Mouse (Mus musculus): ENCODE measurements around the gene Cabp2.
"Not testable (repeated sequence)": the region's sequence is repeated elsewhere in the genome, so short reads cannot be mapped to it uniquely, and the experiment has no call there.

The Cabp2 gene

DNA sequence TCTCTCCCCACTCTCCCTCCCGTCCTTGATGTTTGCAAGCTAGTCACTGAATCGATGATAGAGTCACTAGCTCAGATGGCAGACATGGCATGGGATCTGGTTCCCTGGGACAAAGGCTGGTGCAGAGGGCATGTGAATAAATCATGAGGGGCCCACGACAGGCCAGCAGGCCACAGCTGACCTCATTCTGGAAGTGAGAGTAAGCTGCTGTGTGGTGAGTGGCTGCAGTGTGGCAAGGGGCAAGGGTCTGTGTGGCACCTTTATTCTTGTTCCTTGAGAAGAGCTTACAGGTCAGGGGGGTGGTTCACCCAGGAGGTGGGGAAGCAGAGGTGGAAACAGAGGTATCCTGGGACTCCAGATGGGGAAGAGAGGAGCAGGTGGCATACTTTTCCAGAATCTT is at the start of gene Cabp2:
Cabp2 (plus strand) TSS at position 185 of the 400 bp plus-strand sequence.
- no peak for DNase-seq

DNA sequence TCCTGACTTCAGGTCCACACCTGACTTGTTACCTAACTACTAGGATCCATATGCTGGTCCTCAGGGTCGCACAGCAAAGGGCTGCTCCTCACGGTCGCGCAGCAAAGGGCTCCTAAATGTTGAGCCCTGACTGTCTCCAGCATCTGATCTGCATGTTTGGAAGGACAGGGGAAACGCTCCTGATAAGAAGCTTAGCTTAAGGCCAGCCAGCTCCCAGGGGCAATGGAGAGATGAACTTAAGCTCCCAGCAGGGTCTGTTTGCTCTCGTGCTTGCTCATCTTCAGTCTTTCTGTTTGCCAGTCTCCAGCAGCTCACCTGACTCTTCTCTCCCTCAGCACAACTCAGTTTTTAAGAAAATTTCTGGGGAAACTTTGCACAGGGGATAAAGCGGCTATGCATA is 48.7 kb upstream of the Cabp2 start:
- no peak for DNase-seq

DNA sequence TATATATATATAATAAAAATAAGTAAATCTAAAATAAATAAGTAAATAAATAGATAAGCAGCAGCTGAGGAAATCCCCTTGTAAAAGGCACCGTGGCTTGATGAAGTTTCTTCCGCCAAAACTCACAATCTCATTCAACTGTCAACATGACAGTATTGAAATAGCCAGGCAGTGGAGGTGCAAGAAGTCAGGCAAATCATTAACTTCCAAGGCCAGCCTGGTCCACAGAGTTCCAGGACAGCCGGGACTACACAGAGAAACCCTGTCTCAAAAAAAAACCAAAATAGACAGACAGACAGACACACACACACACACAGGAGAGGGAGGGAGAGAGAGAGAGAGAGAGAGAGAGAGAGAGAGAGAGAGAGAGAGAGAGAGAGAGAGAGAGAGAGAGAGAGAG is 48.1 kb upstream of the Cabp2 start:
- DNase-seq, result no peak

DNA sequence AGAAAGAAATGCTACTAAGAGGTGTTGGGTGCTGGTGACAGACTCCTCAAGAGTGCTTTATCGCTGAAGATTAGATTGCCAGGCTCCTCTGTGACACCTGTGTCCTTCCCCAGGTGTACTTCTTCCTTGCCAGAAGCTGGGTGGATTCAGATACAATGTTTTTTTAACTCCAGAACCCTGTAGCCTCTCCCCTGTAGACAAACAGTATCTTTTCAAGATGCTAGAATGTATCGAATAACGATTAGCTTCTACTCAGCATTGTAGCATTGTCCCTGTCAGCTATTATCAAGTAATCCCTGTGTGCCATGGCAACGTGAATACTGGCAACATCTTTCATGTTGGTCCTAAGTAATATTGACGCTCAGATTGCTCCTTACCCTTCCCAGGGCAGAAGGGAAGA is 47.6 kb upstream of the Cabp2 start:
- no peak for DNase-seq

DNA sequence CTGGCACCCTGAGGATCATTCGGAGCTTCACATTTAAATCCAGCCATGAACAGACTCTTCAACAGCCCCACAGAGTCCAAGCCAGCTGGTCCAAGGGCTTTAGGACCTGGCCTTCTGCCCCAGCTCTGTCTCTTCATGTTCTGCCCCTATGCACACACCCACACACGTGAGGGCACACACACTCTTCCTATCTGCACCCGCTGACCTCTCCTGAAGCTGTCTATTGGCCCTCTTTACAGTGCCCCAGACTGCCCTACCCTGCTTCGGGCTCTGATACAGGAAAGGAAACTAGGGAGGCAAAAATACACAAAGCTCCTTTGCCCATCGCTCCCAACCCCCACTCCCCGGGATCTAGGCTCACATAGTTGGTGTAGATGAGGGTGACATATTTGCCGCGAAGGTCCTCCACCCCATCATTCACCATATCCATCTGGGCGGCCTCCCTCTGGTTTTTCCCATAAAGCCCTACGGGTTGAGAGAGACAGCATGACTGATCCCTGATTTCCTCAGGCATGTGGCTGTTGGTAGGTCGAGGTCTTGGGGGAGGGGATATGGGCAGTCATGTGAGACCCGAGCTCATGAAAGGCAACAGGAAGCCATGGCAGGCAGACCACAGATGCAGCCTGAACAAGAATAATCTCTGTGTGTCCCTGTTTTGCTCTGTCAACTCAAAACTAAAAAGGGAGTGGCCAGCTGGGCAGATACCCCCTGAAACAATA is 44.9 kb upstream of the Cabp2 start:
- DNase-seq, result no peak

DNA sequence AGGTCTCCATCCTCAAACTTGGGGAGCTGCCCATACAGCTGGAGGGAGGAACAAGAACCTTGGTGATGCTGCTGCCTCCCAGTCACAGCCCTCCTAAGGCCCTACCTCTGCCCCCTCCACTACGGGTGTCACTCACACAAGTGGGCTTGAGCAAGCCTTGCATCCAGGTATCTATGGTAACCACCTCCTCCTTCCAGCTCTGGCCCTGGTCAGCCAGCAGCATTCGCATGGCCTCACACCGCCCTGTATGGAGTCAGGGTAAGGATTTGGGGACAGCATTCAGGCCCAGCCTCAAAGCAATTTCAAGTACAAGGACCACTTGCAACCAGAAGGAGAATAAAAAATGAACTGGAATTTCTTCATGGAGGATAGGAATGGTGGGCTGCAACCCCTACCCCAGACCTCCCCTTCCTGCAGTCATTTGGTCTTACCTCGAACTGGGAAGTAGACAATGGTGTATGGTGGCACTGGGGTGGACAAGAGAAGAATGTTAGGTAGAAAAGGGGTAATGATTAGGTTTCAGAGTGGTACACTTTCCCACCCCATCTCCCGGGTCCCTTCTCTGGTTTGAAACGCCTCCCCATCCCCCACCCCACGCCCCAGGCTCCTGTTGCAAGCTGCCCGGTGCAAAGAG is 44.1 kb upstream of the Cabp2 start:
- DNase-seq, result not testable (repeated sequence)

DNA sequence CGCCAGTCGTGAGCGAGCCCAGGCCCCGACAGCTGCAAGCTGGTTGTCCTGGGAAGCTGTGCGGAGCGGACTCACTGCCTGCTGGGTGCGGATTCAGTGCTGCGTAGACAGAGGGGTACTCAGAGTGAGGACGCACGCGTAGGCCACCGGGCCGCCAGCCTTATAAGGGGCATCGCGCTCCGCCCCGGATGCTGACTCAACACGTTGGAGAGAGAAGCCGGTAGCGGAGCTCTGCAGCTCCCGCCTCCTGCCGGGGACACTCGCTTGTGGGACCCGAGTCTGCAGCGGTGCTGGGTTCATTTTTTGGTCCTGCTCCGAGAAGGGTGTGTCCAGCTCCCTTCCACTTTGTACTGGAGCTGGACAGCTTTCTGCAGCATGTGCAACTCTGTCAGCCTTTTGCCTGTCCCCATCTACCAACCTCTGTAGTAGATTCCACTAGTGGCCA is 43.6 kb upstream of the Cabp2 start, which contains the start of gene Gstp1:
Gstp1 (minus strand) TSS at position 198 of the 445 bp plus-strand sequence.
- peak; percentile 81 for DNase-seq

DNA sequence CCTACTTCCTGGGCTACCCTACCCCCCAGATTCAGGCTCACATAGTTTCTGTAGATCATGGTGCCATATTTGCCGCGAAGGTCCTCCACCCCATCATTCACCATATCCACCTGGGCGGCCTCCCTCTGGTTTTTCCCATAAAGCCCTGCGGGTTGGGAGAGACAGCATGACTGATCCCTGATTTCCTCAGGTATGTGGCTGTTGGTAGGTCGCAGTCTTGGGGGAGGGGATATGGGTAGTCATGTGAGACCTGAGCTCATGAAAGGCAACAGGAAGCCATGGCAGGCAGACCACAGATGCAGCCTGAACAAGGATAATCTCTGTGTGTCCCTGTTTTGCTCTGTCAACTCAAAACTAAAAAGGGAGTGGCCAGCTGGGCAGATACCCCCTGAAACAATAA is 40.4 kb upstream of the Cabp2 start:
- not testable (repeated sequence) for DNase-seq

DNA sequence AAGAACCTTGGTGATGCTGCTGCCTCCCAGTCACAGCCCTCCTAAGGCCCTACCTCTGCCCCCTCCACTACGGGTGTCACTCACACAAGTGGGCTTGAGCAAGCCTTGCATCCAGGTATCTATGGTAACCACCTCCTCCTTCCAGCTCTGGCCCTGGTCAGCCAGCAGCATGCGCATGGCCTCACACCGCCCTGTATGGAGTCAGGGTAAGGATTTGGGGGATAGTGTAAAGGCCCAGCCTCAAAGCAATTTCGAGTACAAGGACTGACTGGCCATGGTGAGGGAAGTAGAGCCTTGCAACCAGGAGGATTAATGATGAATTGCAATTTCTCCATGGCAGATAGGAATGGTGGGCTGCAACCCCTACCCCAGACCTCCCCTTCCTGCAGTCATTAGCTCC is 39.9 kb upstream of the Cabp2 start:
- DNase-seq, result not testable (repeated sequence)

DNA sequence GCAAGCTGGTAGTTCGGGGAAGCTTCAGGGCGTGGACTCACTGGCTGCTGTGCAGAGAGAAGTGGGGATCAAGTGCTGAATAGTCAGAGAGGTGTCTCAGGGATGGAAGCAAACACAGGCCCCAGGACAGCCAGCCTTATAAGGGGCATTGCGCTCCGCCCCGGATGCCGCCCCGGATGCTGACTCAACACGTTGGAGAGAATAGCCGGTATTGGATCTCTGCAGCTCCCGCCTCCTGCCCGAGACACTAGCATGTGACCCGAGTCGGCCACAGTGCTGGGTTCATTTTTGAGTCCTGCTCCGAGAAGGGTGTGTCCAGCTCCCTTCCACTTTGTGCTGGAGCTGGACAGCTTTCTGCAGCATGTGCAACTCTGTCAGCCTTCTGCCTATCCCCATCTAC is 39.3 kb upstream of the Cabp2 start:
- DNase-seq, result no peak

DNA sequence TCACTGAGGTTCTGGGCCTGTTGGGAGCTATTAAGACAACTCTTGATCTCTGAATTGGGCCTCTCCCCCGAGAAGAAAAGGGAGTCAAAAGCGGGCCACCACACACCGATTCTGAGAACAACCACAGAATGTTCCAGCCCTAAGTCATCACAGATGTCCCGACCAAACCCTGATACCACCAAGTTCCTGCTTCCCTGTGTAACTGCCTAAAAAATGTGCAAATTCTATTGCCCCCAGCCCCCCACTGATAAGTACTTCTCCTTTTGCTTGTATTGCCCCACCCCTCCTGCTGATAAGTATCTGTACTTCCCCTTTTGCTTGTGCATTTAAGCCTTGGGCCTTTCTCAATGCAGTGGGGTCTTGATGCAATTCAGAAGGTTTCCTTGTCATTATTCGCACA is 37.3 kb upstream of the Cabp2 start:
- DNase-seq, result not testable (repeated sequence)

DNA sequence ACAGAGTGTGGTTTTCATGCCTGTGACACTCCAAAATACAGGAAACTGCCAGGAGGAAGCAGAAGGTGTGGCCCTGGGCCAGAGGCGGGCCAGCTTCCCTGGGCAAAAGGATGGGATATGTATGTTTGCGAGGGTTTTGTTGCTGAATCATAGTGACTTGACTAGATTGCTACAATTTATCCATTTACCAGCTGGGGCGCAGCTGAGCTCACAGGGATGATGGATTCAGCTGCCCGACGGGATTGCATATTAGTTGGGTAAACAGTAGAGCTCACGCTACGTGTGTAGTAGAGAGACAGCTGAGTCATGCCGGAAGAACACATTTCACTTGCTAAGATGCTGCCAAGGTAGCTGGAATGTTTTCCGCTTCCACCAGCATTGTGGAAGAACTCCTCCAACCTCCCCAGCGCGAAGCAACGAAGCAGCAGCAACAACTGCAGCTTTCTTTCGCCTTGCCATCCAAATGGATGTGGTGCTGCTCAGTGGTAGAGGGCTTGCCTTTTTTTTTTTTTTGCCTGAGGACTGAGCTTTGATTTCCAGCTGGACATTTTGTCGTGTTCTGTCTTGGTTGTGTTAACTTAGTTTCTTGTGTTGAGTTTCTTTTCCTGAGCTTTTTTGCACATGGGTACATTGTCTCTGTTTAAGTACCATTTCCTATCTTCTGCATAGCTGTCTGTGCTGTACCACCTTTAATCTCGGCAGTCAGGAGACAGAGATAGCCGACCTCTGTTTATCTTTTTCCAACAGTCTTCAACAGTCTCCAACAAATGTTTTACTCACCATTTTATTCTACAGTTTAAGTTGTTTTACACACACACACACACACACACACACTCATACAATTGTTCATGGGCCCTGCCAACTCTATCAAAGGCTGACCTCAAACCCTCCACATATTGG is 35.2 kb upstream of the Cabp2 start, which contains the start of gene Gstp2:
Gstp2 (minus strand) TSS at position 58 of the 900 bp plus-strand sequence.
- peak; percentile 89 for DNase-seq

DNA sequence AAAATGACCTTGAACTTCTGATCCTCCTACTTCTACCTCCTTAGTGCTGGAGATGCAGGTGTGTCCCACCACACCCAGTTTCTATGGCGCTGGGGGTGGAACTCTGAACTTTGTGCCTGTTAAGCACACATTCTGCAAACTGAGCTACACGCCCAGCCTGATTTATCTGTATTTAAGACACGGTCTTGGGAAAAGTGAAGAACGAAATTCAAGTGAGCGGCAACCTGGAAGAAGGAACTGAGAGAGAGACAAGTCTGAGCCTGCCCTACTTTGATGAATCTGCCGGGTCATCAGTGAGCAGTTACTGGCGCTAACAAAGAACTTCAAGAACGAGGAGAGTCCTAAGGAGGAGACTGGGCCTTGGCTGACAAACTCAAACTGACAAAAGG is 34.5 kb upstream of the Cabp2 start:
- DNase-seq, result no peak

DNA sequence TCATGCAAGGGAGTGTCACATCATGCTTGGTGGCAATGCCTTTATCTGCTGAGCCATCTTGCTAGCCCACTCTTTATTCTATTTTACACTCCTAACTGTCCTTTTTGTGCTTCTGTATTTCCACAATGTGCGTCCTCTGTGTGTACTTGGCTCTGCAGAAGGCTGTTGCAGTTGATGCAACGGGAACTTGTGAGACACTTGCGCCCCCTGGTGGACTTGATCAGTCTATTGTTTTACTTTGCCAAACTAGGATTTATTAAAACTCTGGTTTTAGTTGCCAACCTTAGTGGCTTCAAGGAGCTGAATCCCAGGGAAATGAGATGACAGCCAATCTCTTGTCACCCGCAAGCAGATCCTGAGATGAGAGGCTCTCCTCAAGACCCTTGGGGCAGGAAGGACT is 33.5 kb upstream of the Cabp2 start:
- peak; percentile 89 for DNase-seq

DNA sequence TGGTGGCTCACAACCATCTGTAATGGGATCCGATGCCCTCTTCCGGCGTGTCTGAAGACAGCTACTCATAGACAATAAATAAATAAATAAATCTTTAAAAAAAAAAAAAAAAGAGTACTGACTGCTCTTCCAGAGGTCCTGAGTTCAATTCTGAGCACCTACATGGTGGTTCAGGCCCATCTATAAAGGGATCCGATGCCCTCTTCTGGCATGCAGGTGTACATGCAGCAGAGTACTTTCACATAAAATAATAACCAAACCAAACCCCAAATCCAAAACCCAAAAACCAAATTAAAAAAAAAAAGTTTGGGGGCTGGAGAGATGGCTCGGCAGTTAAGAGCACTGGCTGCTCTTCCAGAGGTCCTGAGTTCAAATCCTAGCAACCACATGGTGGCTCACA is 32.3 kb upstream of the Cabp2 start:
- not testable (repeated sequence) for DNase-seq

DNA sequence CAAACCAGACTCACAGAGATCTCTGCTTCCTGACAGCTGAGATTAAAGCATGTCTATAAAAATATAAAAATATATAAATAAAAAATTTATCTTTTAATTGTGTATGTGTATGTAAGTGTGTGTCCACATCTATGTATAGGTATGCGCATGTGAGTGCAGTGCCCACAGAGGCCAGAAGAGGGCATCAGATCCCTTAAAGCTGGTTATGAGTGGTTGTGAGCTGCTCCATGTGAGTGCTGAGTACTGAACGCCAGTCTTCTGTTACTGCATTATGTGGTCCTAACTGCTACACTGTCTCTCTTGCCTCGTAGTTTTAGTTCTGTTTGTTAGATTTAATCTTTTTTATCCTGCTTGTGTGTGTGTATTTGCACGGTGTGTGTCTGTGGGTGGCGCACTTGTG is 30.4 kb upstream of the Cabp2 start:
- no peak for DNase-seq

DNA sequence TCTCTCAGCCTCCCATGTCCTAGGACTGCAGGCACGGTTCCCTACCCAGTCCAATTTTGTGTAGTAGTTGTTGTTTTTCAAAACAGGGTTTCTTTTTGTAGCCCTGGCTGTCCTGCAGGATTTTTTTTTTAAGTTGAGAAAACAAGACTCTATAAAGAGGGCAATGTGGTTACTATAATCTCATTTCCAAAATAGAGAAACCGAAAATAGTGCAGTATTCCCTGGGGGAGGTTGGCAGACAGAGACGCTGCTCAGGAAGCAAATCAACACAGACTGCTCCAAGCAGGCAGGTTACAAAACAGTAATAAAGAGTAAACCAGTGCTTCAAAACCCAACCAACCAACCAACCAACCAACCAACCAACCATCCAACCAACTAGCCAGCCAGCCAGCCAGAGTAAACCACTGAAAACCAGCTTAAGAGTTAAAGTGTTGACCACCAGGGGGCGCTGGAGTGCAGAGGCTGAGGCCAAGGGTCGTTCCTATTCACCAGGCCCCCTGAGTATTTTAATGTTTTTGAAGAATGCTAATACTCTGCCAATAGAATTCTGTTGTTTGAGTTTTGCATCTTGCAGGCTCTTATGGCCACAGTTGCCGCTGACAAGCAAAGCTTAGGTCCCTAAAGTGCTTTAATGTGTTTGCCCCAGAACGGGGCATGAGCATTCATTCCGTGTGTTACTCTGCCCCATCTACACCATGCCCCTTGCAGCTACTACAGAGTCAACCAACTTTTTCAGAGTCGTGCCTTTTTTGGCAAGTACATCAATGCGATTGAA is 29.4 kb upstream of the Cabp2 start:
- peak; percentile 73 for DNase-seq

DNA sequence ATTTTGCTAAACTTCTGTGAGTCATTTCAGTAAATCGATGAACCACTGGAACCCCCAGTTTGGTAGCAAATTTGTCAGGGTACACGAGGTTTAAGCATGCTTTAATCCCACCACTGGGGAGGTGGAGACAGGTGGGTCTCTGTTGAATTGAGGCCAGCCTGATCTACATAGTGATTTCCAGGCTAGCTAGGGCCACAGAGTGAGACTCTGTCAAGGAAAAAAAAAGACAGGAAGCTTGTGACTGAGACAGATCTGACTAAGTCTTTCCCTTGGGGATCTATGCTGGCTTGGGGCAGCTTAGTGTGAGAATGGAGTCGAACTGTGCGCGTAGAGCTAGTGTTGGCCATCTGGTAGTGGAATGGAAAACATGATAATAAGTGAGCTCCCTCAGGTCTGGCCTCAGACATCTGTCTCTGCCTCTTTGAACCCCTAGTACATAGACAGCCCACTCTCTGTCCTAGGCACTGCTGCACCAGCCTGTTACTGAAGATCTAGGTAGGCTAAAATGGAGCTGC is 28.8 kb upstream of the Cabp2 start:
- DNase-seq, result no peak

DNA sequence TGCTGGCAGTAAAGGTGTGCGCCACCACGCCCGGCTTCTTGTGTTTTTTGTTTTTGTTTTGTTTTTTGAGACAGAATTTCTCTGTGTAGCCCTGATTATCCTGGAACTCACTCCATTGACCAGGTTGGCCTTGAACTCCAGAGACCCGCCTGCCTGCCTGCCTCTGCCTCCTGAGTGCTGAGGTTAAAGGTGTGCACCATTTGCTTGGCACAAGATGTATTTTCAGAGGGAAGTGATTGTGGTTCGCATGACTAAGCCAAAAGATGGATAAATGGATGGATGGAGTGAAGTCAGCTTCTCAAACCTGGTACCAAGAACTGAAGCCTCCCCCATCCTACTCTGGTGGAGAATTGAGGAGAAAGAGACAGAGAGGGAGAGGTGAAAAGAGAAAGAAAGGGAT is 26.8 kb upstream of the Cabp2 start:
- DNase-seq, result peak; percentile 20

DNA sequence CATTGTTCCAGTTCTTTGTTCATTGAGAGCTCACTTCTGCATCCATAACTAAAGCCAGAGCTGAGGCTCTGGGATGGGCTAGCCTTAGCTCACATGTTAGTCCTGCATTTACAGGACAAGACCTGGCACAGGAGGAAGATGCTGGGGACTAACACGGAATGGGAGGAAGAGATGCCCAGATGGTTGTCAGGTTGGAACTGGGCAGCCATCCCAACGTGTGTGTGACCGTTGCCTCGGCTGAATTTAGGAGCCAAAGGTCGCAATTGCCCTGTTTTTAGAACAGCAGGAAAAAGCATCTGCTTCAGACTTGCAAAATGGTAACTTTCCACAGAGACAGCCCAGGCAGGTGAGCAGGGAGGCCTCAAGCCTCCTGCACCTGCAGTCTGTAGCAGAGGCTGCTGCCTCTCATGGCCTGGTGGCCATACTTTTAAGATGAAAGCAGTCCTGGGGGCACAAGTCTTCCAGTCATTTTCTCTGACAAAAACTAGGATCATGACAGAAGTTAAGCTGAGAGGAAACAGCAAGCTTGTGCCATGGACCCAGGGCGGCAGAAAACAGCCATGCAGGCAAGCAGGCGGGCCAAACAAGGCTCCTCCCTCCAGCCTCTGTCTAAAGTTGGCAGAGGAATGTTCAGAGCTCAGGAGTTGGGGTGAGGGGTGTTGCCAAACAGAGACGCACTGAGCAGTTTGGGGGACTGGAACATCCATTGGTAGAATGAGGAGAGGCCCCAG is 26.0 kb upstream of the Cabp2 start:
- DNase-seq, result peak; percentile 83

DNA sequence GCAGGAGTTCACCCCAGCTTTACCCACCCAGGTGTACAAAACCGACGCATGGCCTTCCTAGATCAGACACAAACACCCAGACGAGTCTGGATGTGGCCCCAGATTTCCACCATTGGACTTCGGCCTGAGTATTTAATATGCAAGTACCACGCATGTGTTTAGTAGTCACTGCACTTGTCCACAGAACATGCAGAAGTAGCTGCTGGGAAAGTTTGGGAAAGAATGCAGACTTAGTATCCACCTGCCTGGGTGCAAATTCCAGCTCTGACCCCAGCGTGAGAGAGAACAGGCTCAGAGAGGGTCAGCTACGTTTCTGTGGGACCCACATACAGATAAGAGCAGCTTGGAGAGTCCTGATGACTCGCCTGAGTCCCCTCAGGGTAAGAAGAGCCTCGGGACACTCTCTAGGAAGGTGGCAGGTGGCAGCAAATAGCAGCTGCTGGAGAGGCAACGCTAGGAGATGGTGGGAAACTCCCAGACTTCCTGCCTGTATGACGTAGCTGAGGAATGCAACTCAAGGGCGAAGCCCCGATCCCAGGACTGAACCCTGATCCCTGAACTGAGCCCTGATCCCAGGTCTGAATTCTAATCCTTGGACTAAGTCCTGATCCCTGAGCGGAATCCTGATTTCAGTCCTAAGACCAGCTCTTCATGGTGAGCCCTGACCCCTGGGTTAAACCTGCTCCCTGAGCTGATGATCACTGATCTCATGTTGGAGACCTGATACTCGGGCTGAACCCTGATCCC is 25.3 kb upstream of the Cabp2 start:
- peak; percentile 34 for DNase-seq

All from cerebellum, adult 9-10 months (tissue).